Mouse (Mus musculus) adrenal gland, postnatal 14 days (tissue): ENCODE measurements around the gene Lrrc8b. TPM values are rescaled to one million over a fixed set of nuclear protein-coding genes. Genes with fewer than 3 reads are reported as not detected.

Experiments used
- DNase-seq: peaks from one replicate; pipeline ENCODE4 v3.0.0; 2021; ENCODE audit warnings: mixed read lengths
- total RNA-seq: library from RNA; stranded (reverse); gene quantifications from 2 replicates; pipeline ENCODE4 v1.2.3, GENCODE M21; 2021

Gene Lrrc8b
- total RNA-seq, 1 experiment from 2014 or later, result 86.3 TPM

- no peak for DNase-seq
These were observed 68.1 kb downstream of the Lrrc8b start for GRCm38 (mm10) chr5:105483632-105484031.

- no peak for DNase-seq
These were observed 68.7 kb downstream of the Lrrc8b start for GRCm38 (mm10) chr5:105484247-105484646.

GRCm38 (mm10) chr5:105484891-105485290 is 69.3 kb downstream of the Lrrc8b start:
- DNase-seq, result no peak

GRCm38 (mm10) chr5:105490211-105490610 is 74.6 kb downstream of the Lrrc8b start:
- DNase-seq, result no peak

GRCm38 (mm10) chr5:105491389-105491788 is 75.8 kb downstream of the Lrrc8b start:
- DNase-seq, result no peak

GRCm38 (mm10) chr5:105492367-105493246 is 77.0 kb downstream of the Lrrc8b start:
- DNase-seq, result peak; percentile 13

- DNase-seq, result no peak
These were observed 77.8 kb downstream of the Lrrc8b start for GRCm38 (mm10) chr5:105493377-105493776.

GRCm38 (mm10) chr5:105494246-105494917 is 78.8 kb downstream of the Lrrc8b start:
- DNase-seq, result no peak

- DNase-seq, result peak; percentile 93
These were observed 79.6 kb downstream of the Lrrc8b start for GRCm38 (mm10) chr5:105494918-105495901.

- DNase-seq, result no peak
These were observed 80.6 kb downstream of the Lrrc8b start for GRCm38 (mm10) chr5:105496133-105496532.

GRCm38 (mm10) chr5:105496586-105496985 is 81.0 kb downstream of the Lrrc8b start:
- DNase-seq, result no peak

- DNase-seq, result no peak
These were observed 82.9 kb downstream of the Lrrc8b start for GRCm38 (mm10) chr5:105498429-105499000.

GRCm38 (mm10) chr5:105499396-105499795 is 83.8 kb downstream of the Lrrc8b start:
- DNase-seq, result peak; percentile 51

GRCm38 (mm10) chr5:105500132-105501121 is 84.9 kb downstream of the Lrrc8b start:
- DNase-seq, result peak; percentile 37

- DNase-seq, result peak; percentile 58
These were observed 85.6 kb downstream of the Lrrc8b start for GRCm38 (mm10) chr5:105501136-105501535.

- no peak for DNase-seq
These were observed 93.2 kb downstream of the Lrrc8b start for GRCm38 (mm10) chr5:105508813-105509212.

- DNase-seq, result no peak
These were observed 96.7 kb downstream of the Lrrc8b start for GRCm38 (mm10) chr5:105512297-105512696.

- no peak for DNase-seq
These were observed 100.0 kb downstream of the Lrrc8b start for GRCm38 (mm10) chr5:105515532-105515931.

- DNase-seq, result no peak
These were observed 100.7 kb downstream of the Lrrc8b start for GRCm38 (mm10) chr5:105516290-105516689.

GRCm38 (mm10) chr5:105517992-105518625 is 102.5 kb downstream of the Lrrc8b start:
- no peak for DNase-seq
